Mouse (Mus musculus) cortical plate, adult 2 months (tissue): ENCODE measurements at regions not wholly inside any gene's neighbourhood (a gene's known extent, or its start where the extent isn't known, plus 50 kb on each side); places are given as distances from the start of the nearest gene placed in this dataset.

ENCODE experiments used
- H3K27ac ChIP-seq: fragments of 200-500 bp; 2 replicates; pipeline ENCODE4 v1.5.1; 2012; ENCODE audit warnings: low read length, control low read depth, inconsistent platforms; ENCODE audit not compliant: insufficient read depth
- H3K4me1 ChIP-seq: fragments of 200-500 bp; 2 replicates; pipeline ENCODE4 v1.6.1; 2011; ENCODE audit warnings: low read length; ENCODE audit not compliant: control insufficient read depth, insufficient read depth
- H3K4me3 ChIP-seq: fragments of 200-500 bp; 2 replicates; pipeline ENCODE4 v1.5.1; 2011; ENCODE audit warnings: mild to moderate bottlenecking, low read length, control low read depth; ENCODE audit not compliant: insufficient read depth
- CTCF ChIP-seq: fragments of 200-500 bp; IDR thresholded peaks from 2 replicates; pipeline ENCODE4 v1.5.1; 2011; ENCODE audit warnings: mild to moderate bottlenecking, control low read depth, low read length; ENCODE audit not compliant: insufficient read depth; ENCODE audit errors: extremely low read depth
- POLR2A ChIP-seq: fragments of 200-500 bp; IDR thresholded peaks from 2 replicates; pipeline ENCODE4 v1.6.1; 2011; ENCODE audit warnings: mild to moderate bottlenecking, low read length, control low read depth; ENCODE audit not compliant: insufficient read depth; ENCODE audit errors: extremely low read depth

- H3K27ac ChIP-seq: no peak overlapping the region
Observed at GRCm38 (mm10) chr15:51363391-51363790, 2521.3 kb upstream of the Gm7489 start.

GRCm38 (mm10) chr15:51371162-51371561 is 2513.5 kb upstream of the Gm7489 start:
- Histone ChIP-seq H3K4me3 (no peak overlapping the region), H3K27ac (no peak overlapping the region), H3K4me1 (no peaks in the 10 kb centered on the region)
- TF ChIP-seq POLR2A (no peak), CTCF (no peak)

More at GRCm38 (mm10) chr15:51363391-51363790, 2521.3 kb upstream of the Gm7489 start:
- H3K4me1 ChIP-seq: no peaks in the 10 kb centered on the region
- no peak overlapping the region for H3K4me3 ChIP-seq
- TF ChIP-seq POLR2A (no peak), CTCF (no peak)

- Histone ChIP-seq H3K4me1 (no peaks in the 10 kb centered on the region), H3K4me3 (no peak overlapping the region), H3K27ac (no peak overlapping the region)
- TF ChIP-seq POLR2A (no peak), CTCF (no peak)
Observed at GRCm38 (mm10) chr15:51390383-51390782, 2494.3 kb upstream of the Gm7489 start.

GRCm38 (mm10) chr15:51391352-51391751 is 2493.4 kb upstream of the Gm7489 start:
- H3K4me3 ChIP-seq: no peak overlapping the region
- H3K27ac ChIP-seq: no peak overlapping the region
- no peaks in the 10 kb centered on the region for H3K4me1 ChIP-seq
- TF ChIP-seq POLR2A: no peak
- no peak for TF ChIP-seq CTCF

- Histone ChIP-seq H3K4me3 (no peak overlapping the region), H3K4me1 (no peaks in the 10 kb centered on the region), H3K27ac (no peak overlapping the region)
- TF ChIP-seq CTCF: no peak
- TF ChIP-seq POLR2A: no peak
Observed at GRCm38 (mm10) chr15:51392449-51393405, 2492.0 kb upstream of the Gm7489 start.

- Histone ChIP-seq H3K4me3 (no peak overlapping the region), H3K4me1 (no peaks in the 10 kb centered on the region), H3K27ac (no peak overlapping the region)
- TF ChIP-seq POLR2A (no peak), CTCF (no peak)
Observed at GRCm38 (mm10) chr15:51395961-51396360, 2488.7 kb upstream of the Gm7489 start.

- H3K27ac ChIP-seq: no peak overlapping the region
- TF ChIP-seq CTCF: no peak
- TF ChIP-seq POLR2A: no peak
- H3K4me3 ChIP-seq: no peak overlapping the region
- H3K4me1 ChIP-seq: no peaks in the 10 kb centered on the region
Observed at GRCm38 (mm10) chr15:51403581-51403980, 2481.1 kb upstream of the Gm7489 start.

GRCm38 (mm10) chr15:51409791-51410308 is 2474.9 kb upstream of the Gm7489 start:
- H3K27ac ChIP-seq: no peak overlapping the region
- no peak for TF ChIP-seq POLR2A
- no peak for TF ChIP-seq CTCF
- H3K4me3 ChIP-seq: no peak overlapping the region
- no peaks in the 10 kb centered on the region for H3K4me1 ChIP-seq

- Histone ChIP-seq H3K27ac (no peak overlapping the region), H3K4me1 (no peaks in the 10 kb centered on the region), H3K4me3 (no peak overlapping the region)
- TF ChIP-seq POLR2A (no peak), CTCF (no peak)
Observed at GRCm38 (mm10) chr15:51411966-51412365, 2472.7 kb upstream of the Gm7489 start.

GRCm38 (mm10) chr15:51442606-51443005 is 2442.1 kb upstream of the Gm7489 start:
- Histone ChIP-seq H3K4me3 (no peak overlapping the region), H3K4me1 (no peaks in the 10 kb centered on the region; the same call in 1 of the 2 replicates), H3K27ac (no peak overlapping the region)
- TF ChIP-seq CTCF (no peak), POLR2A (no peak)
